Mouse (Mus musculus): Measurements from ENCODE around the gene Plcb4. TPM values are rescaled to one million over a fixed set of nuclear protein-coding genes. Genes with fewer than 3 reads are reported as not detected.
"Not testable (repeated sequence)": the region's sequence is repeated elsewhere in the genome, so short reads cannot be mapped to it uniquely, and the experiment has no call there.

Plcb4 gene
- total RNA-seq, 2 experiments from 2014 or later, result 25.7 to 34.5 TPM

- DNase-seq, result no peak
- intact Hi-C loops (cut with DNase I; ENCODE audit: low total_unique reads), result no loop called here
These were observed 52.5 kb downstream of the Plcb4 start for GRCm38 (mm10) chr2:135711049-135711924.

GRCm38 (mm10) chr2:135711925-135712288 lies 53.1 kb downstream of the Plcb4 start:
- intact Hi-C loops (cut with DNase I; ENCODE audit: low total_unique reads), result no loop called here
- peak; percentile 66 for DNase-seq

- intact Hi-C loops (cut with DNase I; ENCODE audit: low total_unique reads), result no loop called here
- no peak for DNase-seq
These were observed 53.5 kb downstream of the Plcb4 start for GRCm38 (mm10) chr2:135712331-135712730.

- intact Hi-C loops (cut with DNase I; ENCODE audit: low total_unique reads), result no loop called here
- DNase-seq, result no peak
These were observed 54.1 kb downstream of the Plcb4 start for GRCm38 (mm10) chr2:135712921-135713320.

GRCm38 (mm10) chr2:135716180-135716579 lies 57.4 kb downstream of the Plcb4 start:
- intact Hi-C loops (cut with DNase I; ENCODE audit: low total_unique reads), result no loop called here

GRCm38 (mm10) chr2:135717232-135718134 lies 58.7 kb downstream of the Plcb4 start:
- intact Hi-C loops (cut with DNase I; ENCODE audit: low total_unique reads), result no loop called here
- peak; percentile 83 for DNase-seq

More at GRCm38 (mm10) chr2:135716180-135716579, 57.4 kb downstream of the Plcb4 start:
- DNase-seq, result no peak

- intact Hi-C loops (cut with DNase I; ENCODE audit: low total_unique reads), result no loop called here
- DNase-seq, result no peak
These were observed 63.3 kb downstream of the Plcb4 start for GRCm38 (mm10) chr2:135722109-135722508.

GRCm38 (mm10) chr2:135723387-135723786 lies 64.6 kb downstream of the Plcb4 start:
- no peak for DNase-seq
- intact Hi-C loops (cut with DNase I; ENCODE audit: low total_unique reads), result no loop called here

GRCm38 (mm10) chr2:135724489-135724888 lies 65.7 kb downstream of the Plcb4 start:
- intact Hi-C loops (cut with DNase I; ENCODE audit: low total_unique reads), result no loop called here

GRCm38 (mm10) chr2:135725362-135725761 lies 66.6 kb downstream of the Plcb4 start:
- intact Hi-C loops (cut with DNase I; ENCODE audit: low total_unique reads), result no loop called here

More at GRCm38 (mm10) chr2:135724489-135724888, 65.7 kb downstream of the Plcb4 start:
- DNase-seq, result no peak

GRCm38 (mm10) chr2:135727088-135727487 lies 68.3 kb downstream of the Plcb4 start:
- no peak for DNase-seq
- intact Hi-C loops (cut with DNase I; ENCODE audit: low total_unique reads), result no loop called here

More at GRCm38 (mm10) chr2:135725362-135725761, 66.6 kb downstream of the Plcb4 start:
- DNase-seq, result no peak

- intact Hi-C loops (cut with DNase I; ENCODE audit: low total_unique reads), result no loop called here
- DNase-seq, result no peak
These were observed 69.1 kb downstream of the Plcb4 start for GRCm38 (mm10) chr2:135727925-135728324.

GRCm38 (mm10) chr2:135731591-135731990 lies 72.8 kb downstream of the Plcb4 start:
- no peak for DNase-seq
- intact Hi-C loops (cut with DNase I; ENCODE audit: low total_unique reads), result no loop called here

GRCm38 (mm10) chr2:135732651-135733050 lies 73.8 kb downstream of the Plcb4 start:
- intact Hi-C loops (cut with DNase I; ENCODE audit: low total_unique reads), result no loop called here

GRCm38 (mm10) chr2:135733926-135734510 lies 75.2 kb downstream of the Plcb4 start:
- intact Hi-C loops (cut with DNase I; ENCODE audit: low total_unique reads), result no loop called here
- peak; percentile 44 for DNase-seq

More at GRCm38 (mm10) chr2:135732651-135733050, 73.8 kb downstream of the Plcb4 start:
- DNase-seq, result no peak

GRCm38 (mm10) chr2:135737506-135737905 lies 78.7 kb downstream of the Plcb4 start:
- intact Hi-C loops (cut with DNase I; ENCODE audit: low total_unique reads), result no loop called here
- DNase-seq, result no peak

GRCm38 (mm10) chr2:135738022-135738780 lies 79.4 kb downstream of the Plcb4 start:
- DNase-seq; intact Hi-C loops (cut with DNase I; ENCODE audit: low total_unique reads): not testable (repeated sequence)

GRCm38 (mm10) chr2:135738950-135739349 lies 80.1 kb downstream of the Plcb4 start:
- intact Hi-C loops (cut with DNase I; ENCODE audit: low total_unique reads), result no loop called here
- no peak for DNase-seq

All from gastrocnemius, postnatal 14 days (tissue).